Mouse (Mus musculus) cerebellum, postnatal 36 days (tissue): Measurements from ENCODE around the gene Gna14.

Source experiments
- DNase-seq, 2 experiments: peaks; one replicate each; pipeline ENCODE4 v3.0.0; 2021 to 2022; ENCODE audit warnings: mixed read lengths in 2 of 2

Gna14 gene

GRCm38 (mm10) chr19:16518569-16518968, 83.0 kb downstream of the Gna14 start:
- no peak for DNase-seq

DNA sequence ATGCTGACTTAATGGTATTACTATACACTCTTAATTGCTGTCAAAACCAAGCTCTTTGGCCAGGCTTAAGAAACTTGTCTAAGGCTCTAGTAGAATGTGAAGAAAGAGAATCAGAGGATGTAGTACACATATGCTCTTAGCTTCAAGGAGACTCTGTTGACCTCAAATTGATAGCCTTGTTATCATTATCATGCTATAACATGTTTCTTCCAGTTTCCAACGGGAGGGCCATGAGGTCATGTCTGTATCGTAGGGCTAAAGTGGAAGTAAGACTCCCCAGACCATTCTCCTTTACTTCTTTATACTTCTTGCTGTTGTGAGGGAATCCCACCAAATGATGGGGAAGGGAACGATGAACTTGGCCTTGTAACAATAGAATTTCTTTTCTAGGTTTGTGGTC, 85.0 kb downstream of the Gna14 start:
- no peak for DNase-seq

GRCm38 (mm10) chr19:16526302-16526880, 90.8 kb downstream of the Gna14 start:
- DNase-seq = no peak

DNA sequence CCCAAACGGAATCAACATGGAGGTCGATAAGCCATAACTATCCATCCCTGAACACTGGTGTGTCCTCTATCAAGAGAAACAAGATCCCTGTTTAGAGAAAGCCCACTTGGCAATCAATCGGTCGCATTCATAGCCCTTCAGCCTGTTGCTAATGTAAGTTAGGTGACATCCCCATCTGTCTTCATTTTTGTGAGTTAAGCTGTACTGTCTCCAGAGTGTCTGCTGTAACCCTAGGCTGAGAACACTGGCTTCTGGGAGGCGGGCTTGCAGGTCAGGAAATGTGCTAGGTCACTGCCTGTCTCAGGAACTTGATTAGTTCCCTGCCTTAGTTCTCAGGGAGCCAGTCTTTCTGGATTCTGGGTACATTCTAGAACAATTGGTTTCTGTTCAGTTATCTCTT, 91.5 kb downstream of the Gna14 start:
- DNase-seq = no peak

GRCm38 (mm10) chr19:16528225-16528828, 92.8 kb downstream of the Gna14 start:
- no peak for DNase-seq

GRCm38 (mm10) chr19:16529293-16529920, 93.8 kb downstream of the Gna14 start:
- peak in 1 of 2 experiments; percentile 6 for DNase-seq

DNA sequence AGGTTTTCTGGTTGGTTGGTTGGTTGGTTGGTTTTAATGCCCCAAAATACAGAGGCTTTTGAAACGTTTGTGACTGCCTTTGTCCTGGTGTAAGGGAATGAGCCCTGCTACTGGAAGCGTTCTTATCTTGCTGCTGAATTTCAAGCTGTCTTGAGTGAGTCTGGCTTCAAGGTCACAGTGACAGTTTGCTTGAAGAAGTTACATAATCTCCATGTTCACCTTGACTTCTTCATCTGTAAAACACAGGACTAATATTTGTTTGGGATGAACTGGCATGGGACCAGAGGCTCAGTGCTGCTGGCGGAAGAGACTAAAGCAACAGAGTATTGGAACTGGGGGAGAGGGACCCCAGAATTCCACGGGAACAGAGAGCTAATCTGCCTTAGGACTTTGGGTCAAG, 94.4 kb downstream of the Gna14 start:
- no peak for DNase-seq

DNA sequence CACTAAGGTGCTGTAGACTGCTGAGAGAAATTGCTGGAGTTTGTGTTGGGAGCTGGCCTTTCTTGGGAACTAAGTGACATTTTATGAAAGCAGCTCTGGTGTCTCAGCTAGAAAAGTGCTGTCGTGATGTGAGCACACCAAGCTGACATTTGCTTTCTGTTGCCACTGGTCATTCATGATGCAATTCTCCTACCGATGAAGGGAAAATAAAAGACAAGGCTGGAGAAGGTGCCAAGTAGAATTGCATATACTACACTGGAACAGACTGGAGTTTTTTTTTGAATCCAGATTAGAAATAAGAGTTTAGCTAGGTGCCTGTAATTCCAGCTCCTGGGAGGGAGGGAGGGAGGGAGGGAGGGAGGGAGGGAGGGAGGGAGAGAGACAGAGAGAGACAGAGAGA, 98.7 kb downstream of the Gna14 start:
- no peak for DNase-seq

DNA sequence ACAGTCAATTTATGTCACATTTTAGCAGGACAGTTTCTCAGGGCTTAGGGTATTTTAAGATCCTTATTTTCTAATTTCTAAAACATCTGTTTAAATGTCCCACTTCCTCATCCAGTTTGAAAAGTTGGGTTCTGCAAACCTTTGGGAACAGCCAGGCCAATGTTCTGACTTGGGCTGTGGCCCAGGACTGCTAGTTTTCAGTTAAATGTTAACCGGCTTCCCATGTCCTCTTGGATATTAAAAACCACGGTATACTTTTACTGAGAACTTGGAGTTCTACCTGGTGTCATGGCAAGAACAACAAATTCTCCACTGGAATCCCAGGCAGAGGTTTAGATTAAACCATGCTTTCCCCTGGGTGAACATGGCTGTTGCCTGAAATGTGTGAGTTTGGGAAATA, 102.9 kb downstream of the Gna14 start:
- no peak for DNase-seq

- no peak for DNase-seq
Observed at GRCm38 (mm10) chr19:16543688-16544087, 108.1 kb downstream of the Gna14 start.

GRCm38 (mm10) chr19:16556988-16557387, 121.4 kb downstream of the Gna14 start:
- no peak for DNase-seq

GRCm38 (mm10) chr19:16557971-16558370, 122.4 kb downstream of the Gna14 start:
- DNase-seq = no peak

DNA sequence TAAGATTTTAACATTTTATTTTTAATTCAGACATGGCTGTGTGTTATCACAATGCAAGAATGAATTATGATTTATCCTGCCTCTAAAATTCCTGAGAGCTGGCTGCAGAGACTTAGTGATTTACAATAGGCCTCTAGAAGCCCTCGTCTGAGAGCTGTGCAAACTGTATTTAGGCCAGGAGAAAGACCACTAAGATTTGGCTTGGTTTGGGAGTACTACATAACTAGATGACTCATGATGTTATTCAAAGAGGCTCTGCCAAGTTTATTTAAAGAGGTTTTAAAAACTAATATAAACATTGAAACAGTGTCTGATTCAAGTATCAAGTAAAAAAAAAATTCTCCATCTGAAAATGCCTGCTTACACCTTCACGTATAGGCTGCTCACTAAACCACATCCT, 123.0 kb downstream of the Gna14 start:
- DNase-seq = no peak

- no peak for DNase-seq
Observed at GRCm38 (mm10) chr19:16559243-16559896, 123.8 kb downstream of the Gna14 start.

DNA sequence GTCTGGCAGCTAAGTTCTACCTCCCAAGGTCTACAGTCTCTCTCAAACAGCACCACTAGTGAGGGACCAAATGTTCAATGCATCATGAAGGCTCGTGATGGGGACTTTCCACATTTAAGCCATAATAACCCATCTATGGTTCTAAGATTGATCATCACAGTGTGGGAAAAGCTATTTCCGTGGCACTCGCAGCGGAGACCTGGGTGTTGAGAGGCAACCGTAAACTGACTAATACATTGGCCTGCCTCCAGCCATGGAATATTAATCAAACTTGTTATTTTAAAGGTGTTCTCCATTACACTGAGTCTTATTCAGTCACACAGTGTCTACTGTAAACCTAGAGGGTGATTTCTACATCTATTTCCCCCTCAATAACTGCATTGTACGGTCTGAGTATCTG, 127.1 kb downstream of the Gna14 start:
- no peak for DNase-seq

DNA sequence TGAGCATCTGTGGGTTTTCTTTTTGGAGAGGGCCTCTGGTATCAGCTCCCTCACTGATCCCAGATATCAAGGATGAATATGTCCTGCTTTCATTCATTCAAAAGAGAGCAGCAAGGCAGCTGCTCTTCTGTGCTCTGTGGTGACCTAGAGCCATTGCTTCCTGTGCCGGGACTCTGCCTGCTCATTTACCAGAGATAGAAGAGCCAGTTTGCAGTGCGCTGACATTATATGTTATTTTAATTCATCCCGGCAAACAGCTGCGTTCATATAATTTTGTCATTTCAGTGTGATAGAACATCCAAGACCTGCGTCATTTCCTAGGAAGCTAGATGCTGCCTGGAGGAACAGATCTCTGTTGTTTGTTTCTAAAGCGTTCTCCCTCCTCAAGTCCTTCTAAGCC, 141.2 kb downstream of the Gna14 start:
- no peak for DNase-seq

GRCm38 (mm10) chr19:16579656-16580260, 144.2 kb downstream of the Gna14 start:
- no peak for DNase-seq

DNA sequence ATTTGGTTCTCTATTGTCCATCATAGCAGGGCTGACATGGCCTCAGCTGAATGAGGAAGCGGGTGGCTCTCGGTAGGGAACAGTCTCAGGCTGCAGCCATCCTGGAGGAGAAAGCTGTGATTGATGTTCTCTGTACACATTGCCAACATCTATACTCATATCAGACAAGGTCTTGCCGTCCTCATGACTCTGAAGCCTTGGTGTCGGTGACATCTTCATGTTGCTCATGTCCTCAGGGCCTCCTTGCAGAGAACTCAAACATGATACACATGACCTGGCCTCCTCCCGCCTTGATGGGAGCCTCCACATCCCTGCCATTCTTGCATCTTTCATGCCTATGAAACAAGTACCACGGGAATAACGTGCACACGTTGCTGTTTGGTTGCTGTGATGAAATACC, 144.9 kb downstream of the Gna14 start:
- no peak for DNase-seq

- DNase-seq = no peak
Observed at GRCm38 (mm10) chr19:16584546-16584945, 149.0 kb downstream of the Gna14 start.

DNA sequence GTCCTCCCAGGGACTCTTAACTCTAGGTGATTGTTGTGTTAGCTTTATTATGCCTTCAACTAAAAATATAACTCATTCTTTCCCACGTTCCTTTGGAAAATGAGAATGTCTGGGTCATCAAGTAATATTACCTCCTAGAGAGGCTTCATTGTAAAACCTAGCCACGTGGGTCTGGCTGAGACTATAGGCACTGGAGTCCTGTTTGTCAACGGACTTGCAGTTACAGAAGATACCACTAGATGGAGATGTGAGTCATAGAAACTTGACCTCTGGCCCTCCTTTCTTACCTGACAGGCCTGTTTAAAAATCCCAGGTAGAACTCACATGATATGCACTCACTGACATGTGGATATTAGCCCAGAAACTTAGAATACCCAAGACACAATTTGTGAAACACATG, 149.8 kb downstream of the Gna14 start:
- no peak for DNase-seq

DNA sequence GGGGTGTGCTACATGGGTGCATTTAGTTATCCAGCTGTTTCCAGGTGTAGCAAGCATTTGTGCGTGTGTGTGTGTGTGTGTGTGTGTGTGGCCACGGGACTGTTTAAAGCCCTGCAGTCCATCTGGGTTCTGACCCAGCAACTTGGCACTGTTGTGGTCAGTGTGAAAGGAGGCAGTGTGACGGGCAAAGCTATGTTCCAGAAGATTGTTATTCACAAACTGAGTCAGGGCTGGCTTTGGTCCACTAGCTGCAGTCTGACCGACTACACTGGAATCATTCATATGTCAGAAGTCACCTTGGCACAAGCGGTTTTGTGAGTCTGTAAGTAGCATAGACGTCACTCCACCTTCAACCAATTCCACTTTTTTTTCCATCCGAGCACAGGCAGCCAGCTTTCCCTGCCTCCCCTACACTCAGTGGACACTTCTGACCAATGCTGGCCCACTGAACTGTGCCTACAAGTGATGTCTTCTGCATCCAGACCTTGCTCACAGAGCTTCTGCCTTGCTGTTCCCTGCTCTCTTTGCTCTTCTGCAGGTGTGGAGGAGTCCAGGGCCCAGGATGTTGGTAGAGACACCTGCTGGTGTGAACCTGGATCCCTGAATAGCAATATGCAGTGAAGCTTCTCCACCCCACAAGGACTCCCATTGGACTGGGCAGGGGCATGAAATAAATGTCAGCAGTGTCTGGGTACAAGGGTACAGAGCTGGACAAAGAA, 157.9 kb downstream of the Gna14 start:
- no peak for DNase-seq

GRCm38 (mm10) chr19:16593975-16594317, 158.4 kb downstream of the Gna14 start:
- DNase-seq = no peak

- DNase-seq = no peak
Observed at GRCm38 (mm10) chr19:16597216-16597615, 161.7 kb downstream of the Gna14 start.
